Mouse (Mus musculus) lung, adult 2 months (tissue): ENCODE data around the gene Flii.

Source experiments
- CTCF ChIP-seq: fragments of 200-500 bp; IDR thresholded peaks from 2 replicates; pipeline ENCODE4 v1.5.1; 2011; ENCODE audit warnings: mild to moderate bottlenecking, low read length, control low read depth; ENCODE audit not compliant: insufficient read depth
- POLR2A ChIP-seq: fragments of 200-500 bp; IDR thresholded peaks from 2 replicates; pipeline ENCODE4 v1.6.1; 2011; ENCODE audit warnings: low read depth, mild to moderate bottlenecking, control low read depth, low read length, borderline replicate concordance; ENCODE audit errors: extremely low read depth

- TF ChIP-seq CTCF (no peak), POLR2A (no peak)
Measured at GRCm38 (mm10) chr11:60729217-60729641, 2.2 kb upstream of the Flii start.
